Mouse (Mus musculus) frontal cortex, adult 2 months (tissue): Measurements from ENCODE around the gene Krt1. TPM values are rescaled to one million over a fixed set of nuclear protein-coding genes. Genes with fewer than 3 reads are reported as not detected.

Source experiments
- DNase-seq, 2 experiments: peaks; one replicate each; pipeline ENCODE4 v3.0.0; 2022; ENCODE audit warnings: low spot score in 1 of 2; ENCODE audit errors: extremely low spot score in 1 of 2
- polyA plus RNA-seq: library from polyadenylated mRNA; depleted of rRNA; stranded (reverse); fragments of >200 nt; gene quantifications from 2 replicates; pipeline ENCODE4 v1.2.3, GENCODE M21; 2012; rRNA removed

The Krt1 gene
- polyA plus RNA-seq, result 3.8 and 5.4 TPM in 2 replicates

DNA sequence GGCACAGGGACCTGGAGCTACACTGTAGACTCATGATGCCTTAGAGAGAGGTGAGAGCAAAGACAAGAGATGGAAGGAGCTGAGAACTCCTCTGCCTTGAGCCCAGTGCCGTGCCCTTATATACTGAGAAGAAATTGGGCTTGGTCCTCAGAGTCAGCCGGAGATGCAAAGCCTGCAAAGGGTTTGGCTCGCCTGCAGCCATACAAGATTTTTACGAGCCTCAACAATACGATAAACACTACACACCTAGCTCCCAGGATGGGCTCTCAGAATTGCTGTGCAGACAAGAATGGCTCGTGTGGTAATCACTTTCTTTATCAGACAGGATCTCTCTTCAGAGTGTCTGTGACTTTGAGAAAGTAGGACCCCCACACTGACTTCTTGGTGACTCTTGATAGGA, at the start of gene Krt1:
Gene Krt1 (minus strand): TSS at position 101 of the 400 bp plus-strand sequence.
- DNase-seq, result no peak

DNA sequence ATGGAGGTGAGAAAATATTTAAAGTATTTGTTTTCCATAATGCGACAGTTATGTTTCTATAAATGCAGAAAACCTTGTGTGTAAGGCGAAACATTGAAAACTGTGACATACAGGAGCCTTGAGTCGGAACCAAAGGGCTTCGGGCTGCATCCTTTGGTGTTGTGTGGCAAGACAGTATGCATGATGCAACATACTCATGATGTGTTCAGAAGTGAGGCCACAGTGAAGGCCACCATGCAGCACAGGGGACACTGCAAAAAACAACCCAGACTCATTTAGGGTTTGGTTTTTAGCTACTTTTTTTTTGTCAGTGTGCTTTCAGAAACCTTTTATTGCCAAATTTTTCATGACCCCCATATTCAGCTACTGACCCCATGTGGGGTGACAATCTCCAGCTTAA, 44.6 kb upstream of the Krt1 start:
- no peak for DNase-seq

DNA sequence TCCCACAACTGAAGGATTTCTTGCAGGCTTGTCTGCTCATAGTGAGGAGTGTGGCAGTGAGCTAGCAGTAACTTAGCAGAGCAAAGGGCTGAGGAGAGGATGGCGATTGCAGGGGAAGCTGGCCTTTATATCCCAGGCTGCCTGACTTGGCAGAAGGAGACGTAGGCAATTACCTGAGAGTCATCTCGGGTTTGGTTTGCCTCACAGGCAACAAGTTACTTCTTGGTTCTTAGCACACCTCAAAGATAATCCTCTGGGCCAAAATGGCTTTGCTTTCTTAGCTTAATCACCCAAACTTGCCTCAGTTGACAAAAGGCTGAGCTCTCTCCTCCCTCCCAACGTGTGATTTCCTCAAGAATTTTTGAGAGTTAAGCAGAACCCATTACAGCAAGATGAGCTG, 42.2 kb upstream of the Krt1 start, which contains the start of gene Krt76:
Gene Krt76 (minus strand): TSS at position 101 of the 400 bp plus-strand sequence.
- DNase-seq, result no peak

DNA sequence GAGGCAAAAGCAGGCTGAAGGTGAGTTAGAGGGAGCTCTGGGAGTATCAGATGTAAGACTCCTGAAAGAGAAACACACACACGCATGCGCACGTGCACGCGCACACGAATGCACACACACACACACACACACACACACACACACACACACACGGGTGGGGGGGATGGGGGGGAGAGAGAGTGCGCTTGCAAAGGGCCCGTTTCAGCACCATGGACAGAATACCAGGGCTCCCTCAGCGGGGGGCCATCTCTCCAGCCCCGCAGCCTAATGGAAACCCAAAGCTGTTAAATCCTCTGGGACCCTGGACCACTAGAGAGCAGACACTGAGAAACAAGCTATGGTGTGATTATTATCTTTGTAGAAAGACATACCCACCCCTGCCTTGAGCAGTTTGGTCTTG, 29.2 kb upstream of the Krt1 start:
- no peak for DNase-seq

DNA sequence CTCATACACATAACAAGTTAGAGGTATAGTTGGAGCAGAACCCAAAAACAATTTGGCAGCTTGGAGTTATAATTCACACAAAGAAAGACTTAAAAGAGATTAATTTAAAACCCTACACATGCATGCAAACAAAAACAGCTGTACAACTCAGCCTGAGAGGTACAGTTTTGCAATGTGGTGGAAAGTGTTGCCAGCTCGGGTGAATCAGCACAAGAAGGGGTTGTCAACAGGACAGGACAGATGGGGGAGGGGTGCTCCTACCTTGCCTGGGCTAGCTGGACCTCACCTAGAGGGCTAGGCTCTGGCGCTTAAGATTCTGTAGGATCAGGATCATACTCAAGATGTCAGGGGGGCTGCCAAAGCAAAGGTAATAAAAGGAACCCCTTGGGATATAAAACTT, 27.4 kb upstream of the Krt1 start:
- DNase-seq, result no peak

DNA sequence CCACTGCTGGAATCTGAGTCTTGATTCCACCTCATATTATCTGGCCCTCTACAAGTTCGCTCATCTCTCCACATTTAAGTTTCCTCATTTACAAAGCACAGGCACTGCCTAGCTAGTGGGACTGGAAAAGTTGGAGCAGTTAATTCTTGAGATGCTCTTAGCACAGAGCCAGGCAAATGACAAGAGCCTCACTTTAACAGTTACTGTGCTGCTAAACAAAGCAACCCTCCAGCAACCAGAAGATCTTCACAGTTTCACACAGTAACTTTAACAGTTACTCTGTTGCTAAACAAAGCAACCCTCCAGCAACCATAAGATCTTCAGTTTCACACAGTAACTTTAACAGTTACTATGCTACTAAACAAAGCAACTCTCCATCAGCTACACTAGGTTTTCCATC, 23.8 kb upstream of the Krt1 start:
- DNase-seq, result no peak

DNA sequence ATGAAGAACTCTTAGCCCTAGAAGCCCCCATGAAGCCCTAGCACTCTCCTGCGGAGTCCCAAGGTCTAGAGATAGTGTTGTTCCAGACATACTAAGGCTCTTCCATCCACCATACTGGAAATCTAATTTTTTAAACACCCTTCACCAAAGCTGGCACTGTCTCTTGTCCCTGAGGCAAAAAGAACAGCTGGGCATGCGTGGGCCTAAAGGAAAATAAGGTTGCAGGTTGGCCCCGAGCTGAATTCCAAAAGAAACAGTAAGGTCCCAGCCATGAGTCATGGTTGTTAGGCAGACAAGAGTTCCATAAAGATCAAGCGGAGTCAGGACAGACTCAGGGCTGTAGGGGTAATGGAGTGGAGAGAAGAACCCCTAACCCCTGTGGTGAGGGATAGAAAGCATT, 22.6 kb upstream of the Krt1 start:
- peak in 1 of 2 experiments; percentile 55 for DNase-seq

DNA sequence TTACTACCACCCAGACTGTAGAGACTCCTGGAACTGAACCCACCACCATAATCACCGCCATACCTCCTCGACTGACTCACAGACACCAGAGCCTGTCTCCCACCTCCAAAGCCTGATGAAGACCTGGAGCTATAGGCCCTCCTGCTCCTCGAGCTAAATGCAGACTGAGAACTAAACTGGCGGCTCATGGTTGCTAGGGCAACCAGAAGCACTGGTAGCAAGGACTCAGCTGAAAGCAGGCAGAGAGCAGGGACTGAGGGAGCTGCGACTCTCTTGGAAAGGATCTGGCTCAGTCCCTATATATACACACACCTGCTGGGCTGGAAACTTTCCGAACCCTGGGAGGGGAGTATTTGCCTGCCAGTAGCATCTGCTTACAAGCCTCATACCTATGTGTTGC, 18.8 kb upstream of the Krt1 start, which contains the start of gene Krt77:
Gene Krt77 (minus strand): TSS at position 275 of the 400 bp plus-strand sequence.
- peak; percentile 63 to 75 for DNase-seq

DNA sequence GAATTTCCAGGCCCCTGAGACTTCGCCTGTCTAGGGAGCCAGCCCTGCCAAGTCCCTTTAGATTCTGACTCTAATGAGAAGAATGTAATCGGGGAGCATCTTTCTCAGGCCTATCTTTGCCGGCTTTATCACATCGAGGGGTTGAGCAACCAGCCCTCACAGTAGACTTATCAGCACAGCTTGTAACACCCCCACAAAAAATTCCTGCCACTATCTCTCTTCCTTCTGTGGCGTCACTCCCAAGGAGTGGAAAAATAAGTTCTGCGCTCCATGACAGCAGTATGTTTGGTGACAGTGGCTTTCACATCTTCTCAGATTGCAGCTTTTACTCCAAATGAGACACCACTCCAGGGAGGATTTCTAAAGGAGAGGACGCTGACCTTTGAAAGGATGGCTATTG, 16.2 kb upstream of the Krt1 start:
- DNase-seq, result peak; percentile 28 to 73

DNA sequence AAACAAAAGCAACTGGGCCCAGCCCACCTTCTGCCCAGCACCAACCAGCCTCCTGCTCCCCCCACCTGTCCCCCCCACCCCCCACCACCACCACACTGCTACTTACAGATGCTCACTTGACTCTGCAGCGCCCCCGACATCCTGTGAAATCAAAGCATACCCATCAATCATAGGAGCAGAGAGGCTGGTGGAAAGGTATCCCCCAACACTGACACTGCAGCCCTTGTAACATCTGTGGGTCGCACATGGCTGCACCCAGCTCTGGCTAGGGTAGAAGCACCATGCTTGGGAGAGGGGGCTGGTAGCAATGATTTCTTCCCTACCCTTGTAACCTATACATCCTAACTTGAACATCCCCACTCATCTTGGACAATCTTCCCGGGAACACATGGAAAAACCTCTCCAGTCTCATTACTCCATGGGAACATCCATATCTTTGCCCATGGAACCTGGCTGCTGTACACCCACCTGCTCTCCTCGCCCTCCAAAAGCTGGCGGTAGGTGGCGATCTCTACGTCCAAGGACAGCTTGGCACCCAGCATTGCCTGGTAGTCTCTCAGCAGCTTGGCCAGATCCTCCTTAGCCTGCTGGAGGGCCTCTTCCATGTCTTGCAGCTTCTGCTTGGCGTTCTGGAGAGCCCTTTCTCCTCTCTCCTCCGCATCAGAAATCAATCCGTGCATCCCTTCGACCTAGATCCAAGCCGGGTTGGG, 10.0 kb upstream of the Krt1 start:
- DNase-seq, result no peak

DNA sequence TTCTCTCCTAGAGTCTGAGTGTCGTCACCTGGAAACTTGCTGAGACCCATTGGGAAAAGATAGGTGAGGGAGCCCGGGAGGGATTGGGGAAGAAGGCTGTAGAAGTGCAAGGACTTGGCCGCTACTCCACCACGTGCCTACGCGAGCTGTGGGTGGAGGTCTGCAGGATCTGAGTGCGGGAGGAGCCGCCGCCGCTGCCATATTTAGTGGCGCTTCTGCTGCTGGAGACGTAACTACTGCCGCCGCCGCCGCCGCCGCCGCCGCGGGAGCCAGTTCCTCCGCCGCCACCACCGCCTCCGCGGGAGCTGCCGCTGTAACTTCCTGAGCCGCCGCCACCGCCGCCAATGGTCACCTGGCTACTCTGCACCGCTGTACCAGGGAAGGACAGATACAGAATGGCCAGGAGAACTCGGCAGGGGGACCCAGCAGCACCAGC, 9.2 kb upstream of the Krt1 start:
- DNase-seq, result peak in 1 of 2 experiments; percentile 67

DNA sequence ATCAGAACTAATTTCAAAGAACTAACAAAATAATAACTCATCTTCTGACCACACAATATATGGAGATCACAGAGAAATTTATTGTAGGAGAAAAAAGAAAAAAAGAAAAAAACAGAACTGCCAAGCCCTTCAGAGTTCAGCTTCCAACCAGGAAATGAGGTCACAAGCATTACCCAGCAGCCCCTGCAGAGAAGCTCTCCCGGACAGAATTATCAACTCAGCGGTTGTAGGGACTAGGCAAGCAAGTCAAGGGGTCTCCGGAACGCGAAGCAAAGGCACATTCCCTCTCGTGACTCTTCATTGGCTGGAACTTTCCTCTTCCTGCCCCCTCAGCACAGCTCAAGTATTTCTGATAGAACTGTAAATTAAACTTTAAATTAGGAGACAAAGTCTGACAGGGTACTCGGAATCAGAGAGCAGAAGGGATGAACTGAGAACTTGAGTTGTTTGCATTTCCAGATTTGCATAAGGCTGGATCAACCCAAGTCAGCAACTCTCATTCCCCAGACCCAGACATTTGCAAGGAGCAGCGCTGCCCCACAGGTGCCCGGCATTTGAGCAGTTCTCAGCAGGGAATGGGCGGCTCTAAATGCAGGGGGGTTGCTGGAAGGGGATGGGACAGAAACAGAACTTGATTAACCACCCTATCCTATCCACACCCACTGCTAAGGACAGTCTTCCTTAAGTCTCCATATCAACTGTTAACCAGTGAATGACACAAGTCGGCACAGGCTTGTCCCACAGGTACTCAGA, 8.3 kb upstream of the Krt1 start:
- no peak for DNase-seq

DNA sequence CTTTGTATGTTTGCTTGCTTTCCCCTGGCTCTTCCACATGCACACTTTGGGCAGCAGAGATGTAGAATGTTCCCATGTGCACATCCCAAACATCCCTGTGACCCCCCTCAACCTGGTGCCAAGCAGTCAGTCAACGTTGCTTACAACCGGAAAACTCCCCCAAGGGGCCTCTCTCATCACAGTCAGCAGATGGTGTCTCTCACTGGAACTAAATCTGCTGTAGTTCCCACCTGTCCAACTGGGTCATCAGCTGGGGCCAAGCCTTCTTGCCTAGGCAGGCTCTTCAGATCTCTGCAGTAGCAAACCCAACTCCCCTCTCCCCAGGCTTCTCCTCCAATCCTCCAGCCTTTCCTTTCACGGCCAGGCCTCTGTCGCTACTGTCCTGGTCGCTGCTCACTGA, 6.1 kb upstream of the Krt1 start:
- no peak for DNase-seq

DNA sequence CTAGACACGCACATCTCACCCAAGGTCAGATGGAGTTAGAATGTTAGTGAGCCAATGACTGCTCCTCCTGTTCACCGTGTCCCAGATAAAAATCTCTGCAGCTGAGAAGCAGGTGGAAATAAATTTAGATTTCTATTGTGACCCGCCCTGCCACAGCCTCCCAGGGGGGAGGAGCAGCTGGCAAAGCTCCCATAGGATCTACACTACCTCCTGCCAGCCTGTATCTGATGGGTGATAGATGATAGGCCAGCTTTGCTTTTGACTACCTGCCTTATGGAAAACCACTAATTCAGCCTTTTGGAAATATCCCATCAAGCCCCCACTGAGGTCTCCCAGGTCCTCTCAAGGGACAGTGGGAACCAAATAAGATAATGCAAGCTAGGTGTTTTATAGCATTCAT, 5.1 kb upstream of the Krt1 start:
- no peak for DNase-seq

DNA sequence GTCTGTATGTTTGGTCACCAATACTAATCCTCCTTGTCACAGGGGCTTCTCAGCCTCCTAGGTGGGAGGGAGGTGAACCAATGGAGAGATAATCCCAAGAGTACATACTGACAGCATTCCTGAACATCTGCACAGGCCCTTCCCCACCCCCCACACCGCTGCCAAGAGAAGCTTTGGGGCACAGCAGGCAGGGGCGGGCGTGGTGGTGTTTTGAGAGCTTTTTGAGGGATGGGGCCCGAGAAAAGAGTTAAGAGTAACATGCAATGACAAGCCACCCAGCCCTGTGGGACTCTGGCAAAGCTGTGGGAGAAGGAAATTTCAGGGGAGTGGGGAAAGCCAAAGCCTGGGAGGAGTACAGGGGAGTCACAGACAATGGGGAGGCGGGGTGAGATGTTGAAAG, 3.7 kb upstream of the Krt1 start:
- DNase-seq, result no peak

DNA sequence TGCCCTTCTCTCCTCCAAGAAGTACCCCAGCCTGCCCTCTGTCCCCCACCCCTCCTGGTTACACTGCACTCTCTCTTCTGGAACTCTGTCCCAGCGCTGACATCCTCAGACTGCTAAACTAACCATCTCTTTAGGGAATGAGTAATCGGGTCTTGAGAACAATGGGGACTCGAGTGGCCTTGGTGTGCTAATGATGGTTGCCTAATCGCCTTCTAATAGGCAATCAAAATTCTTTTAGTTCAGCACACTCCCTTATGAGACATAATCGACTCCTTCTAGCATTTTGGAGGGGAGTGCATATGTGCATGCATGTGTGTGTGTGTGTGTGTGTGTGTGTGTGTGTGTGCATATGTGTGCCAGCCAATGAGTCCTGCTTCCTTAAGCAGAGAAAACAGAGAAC, 2.0 kb upstream of the Krt1 start:
- DNase-seq, result no peak

DNA sequence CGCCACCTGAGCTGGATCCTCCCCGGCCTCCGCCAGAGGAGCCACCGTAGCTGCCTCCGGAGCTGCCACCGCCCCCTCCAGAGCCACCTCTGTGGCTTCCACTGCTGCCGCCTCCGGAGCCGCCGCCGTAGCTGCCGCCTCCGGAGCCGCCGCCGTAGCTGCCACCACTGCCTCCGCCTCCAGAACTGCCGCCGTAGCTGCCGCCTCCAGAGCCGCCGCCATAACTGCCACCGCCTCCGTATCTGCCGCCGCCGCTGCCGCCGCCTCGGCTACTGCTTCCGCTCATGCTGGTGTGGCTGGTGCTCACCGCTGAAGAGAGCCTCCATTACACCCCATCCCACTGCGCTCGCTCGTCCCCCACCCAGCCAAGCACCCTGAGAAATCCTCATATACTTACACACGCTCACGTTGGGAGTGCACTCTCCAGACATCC, 4.6 kb downstream of the Krt1 start:
- peak in 1 of 2 experiments; percentile 59 for DNase-seq

DNA sequence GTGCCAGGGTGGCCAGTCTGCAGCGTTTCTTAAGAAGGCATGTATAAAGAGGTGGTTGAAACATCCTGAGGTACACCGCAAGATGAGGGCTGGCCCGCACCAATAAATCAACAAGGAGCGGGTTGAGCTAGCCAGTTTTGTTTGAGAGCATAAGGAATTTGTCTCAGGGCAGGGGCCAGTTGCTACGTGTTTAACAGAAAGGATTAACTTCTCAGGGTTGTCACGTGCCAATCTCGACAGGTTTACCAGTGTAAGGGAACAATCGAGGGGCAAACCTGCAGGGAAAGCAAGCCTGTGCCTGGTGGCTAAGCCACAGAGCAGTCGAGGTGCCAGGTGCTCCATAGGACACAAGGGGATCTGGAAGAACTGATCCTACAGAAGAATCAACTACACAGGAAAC, 7.4 kb downstream of the Krt1 start:
- no peak for DNase-seq

DNA sequence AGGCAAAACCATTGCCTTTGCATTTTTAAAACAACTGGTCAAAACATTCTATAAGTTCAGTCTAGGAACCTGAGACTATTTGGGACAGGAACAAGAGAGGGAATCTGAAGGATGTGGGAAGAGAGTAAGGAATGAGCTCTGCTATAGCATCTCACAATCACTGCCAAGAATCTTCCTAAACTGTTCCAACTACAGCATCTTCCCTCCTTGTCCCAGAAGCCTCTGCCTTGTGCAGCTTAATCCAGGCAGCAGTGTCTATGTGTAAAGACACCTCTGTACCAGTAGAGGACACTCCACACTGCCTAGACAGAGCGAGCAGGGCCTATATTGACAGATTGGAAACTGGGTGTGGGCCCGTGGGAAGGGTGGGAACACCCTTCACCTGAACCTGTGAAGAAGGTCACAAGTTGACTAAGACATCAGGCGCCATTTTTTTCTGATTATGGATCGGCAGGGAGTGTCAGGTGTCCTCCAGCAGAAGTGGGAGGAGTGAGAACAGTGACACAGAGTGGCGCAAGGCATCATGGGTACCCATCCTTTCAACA, 15.7 kb downstream of the Krt1 start:
- DNase-seq, result peak in 1 of 2 experiments; percentile 37

DNA sequence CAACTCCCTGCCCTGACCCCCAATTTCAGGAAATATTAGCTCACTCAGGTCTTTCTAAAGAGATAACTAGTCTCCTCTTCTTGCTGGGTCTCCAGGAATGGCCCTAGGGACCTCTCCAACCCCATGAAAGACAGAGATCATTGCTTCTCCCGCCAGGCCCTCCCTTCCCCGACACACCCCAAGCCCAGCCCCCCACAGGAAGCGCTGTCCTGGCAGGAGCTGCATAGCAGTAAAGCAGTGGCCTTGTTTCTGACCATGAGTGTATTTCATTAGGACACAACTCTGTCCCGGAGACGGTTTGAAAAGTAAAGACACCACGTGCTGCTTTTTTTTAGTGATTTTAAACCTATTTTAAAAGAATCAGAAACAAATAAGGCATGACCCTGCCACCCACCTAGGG, 17.5 kb downstream of the Krt1 start:
- no peak for DNase-seq

DNA sequence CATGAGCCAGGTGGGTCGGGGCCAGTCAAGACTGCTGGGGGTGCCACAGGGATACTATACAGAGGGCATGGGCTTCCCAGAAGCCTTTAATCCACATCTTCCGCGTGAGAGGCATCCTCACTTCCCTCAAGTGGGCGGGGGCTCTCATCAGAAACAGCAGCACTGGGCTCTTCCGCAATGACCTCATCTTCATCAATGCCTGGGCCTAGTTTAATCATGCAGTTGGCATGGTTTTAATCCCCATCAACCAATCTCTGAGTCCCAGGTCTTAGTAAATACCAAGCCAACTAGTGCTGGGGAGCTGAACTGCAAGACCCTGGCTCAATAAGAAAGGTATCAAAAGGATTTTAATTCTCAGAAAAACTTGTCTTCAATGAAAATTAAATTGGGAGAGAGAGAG, 21.2 kb downstream of the Krt1 start:
- DNase-seq, result no peak

DNA sequence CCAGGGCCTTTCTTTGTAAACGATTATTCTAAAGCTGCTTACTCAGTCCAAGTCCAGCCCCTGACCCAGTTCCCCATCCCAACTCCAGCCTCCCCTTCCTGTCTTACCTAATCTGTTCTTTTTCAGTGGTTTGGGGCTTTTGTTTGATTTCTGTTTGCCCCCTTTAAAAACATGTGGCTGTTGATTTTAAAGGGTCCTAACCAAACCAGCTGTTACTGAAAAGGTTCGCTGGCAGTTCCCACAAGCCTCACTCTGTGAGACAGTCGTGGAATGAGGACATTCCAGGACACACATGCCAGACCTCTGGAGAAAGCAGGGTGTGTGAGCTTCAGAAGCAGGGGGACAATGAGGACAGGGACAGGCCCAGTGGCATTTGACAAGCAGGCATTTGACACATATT, 28.8 kb downstream of the Krt1 start:
- no peak for DNase-seq
